Mouse (Mus musculus) layer of hippocampus, postnatal 10 days (tissue): ENCODE data around the gene Arhgef15. TPM values are rescaled to one million over a fixed set of nuclear protein-coding genes. Genes with fewer than 3 reads are reported as not detected.
"Not testable (repeated sequence)": the region's sequence is repeated elsewhere in the genome, so short reads cannot be mapped to it uniquely, and the experiment has no call there.

Source experiments
- DNase-seq, 2 experiments: peaks; one replicate each; pipeline ENCODE4 v3.0.0; 2021; ENCODE audit warnings: low spot score in 2 of 2
- long read RNA-seq: library from polyadenylated mRNA; stranded (forward); transcript quantifications from one replicate; pipeline ENCODE4 v2.0.0, GENCODE M21; 2023
- total RNA-seq, 2 experiments: library from RNA; stranded (reverse); gene quantifications; 2 replicates each; pipeline ENCODE4 v1.2.3; 2021

Gene Arhgef15
- 10 to 100 TPM; 12.2 to 17.4 TPM for total RNA-seq
- long read RNA-seq, full-length matches to known transcripts: 1 of 18 reads
- long read RNA-seq, partial matches to known transcripts: 8 of 18 reads
- long read RNA-seq, other reads (novel, unspliced or antisense): 9 of 18 reads

DNA sequence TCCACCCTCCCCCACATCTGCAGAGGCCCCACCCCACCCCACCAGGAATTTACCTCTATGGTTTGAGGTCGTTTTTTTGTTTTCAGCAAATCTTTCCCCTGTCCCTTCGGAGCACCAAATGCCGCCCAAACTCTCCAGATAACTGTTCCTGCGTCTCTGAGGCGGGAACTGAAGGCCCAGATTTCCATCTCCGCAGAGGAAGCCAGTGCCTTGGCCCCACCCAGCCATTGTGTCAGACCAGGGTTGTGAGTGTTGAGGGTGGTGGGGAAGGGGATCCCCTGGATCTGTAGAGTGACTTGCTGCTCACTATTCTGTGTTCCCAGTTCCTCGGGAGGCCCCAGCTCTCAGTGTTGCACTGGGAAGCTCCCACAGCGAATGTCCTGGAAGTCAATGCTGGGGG lies at the start of gene Arhgef15:
Arhgef15 (minus strand) TSS at position 173 of the 400 bp plus-strand sequence.
- no peak for DNase-seq

DNA sequence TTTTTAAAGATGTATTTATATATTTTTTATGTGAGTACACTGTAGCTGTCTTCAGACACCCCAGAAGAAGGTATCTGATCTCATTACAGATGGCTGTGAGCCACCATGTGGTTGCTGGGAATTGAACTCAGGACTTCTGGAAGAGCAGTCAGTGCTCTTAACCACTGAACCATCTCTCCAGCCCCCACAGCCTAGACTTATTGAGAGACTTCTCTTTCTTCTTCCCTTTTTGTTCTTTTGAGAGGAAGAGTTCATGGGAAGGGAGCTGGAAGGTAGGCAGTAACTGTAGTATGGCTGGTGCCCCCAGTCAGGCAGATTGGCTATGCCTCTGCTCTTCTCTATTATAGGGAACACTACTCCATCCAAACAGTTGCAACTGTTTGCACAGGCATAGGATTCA lies 49.3 kb upstream of the Arhgef15 start:
- DNase-seq: not testable (repeated sequence)

DNA sequence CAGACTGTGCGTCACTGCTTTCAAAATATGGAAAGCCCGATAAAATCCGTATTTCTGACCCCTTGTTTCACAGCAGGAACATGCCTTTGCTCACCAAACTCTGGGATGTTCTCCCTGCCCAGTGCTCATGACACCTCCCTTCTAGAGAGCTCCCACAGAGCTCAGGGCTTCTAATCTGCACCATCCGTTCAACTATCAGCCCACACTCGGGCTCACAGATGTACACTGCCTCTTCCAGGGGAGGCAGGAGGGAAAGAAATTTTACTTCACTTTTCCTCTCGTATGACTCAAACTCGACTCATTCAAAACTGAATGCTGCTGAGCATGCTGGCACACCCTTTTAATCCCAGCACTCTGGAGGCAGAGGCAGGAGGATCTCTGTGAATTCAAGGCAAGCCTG lies 47.9 kb upstream of the Arhgef15 start:
- DNase-seq: no peak

DNA sequence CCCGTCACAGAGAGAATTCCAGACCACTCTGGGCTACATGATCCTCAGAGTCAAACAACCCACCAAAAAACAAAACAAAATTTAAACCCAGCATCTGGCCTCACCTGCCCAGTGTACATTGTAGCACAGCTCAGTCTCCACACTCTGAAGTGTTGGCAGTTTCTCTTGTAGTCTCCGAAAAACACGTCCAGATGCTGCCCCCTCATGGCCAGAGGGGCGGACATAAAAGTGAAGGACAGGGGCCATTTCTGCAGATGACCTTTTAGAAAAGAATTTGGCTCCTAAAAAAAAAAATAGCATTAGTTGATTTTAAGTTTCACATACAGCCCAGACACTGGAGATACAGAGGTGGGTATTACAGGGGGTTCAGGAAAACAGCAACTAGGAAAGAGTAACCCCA lies 46.3 kb upstream of the Arhgef15 start:
- no peak for DNase-seq

DNA sequence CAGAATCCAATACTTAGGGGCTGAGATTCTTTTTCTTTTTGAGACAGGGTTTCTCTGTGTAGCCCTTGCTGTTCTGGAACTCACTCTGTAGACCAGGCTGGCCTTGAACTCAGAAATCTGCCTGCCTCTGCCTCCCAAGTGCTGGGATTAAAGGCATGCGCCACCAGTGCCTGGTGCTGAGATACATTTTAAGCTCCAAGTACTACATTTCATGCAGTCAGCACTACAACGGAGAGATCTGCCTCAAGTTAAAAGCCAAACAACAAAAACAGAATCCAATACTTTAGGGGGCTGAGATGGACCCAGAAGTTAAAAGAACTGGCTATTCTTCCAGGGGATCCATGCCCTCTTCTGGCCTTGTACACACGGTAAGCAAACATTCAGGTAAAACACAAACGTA lies 45.5 kb upstream of the Arhgef15 start:
- not testable (repeated sequence) for DNase-seq

DNA sequence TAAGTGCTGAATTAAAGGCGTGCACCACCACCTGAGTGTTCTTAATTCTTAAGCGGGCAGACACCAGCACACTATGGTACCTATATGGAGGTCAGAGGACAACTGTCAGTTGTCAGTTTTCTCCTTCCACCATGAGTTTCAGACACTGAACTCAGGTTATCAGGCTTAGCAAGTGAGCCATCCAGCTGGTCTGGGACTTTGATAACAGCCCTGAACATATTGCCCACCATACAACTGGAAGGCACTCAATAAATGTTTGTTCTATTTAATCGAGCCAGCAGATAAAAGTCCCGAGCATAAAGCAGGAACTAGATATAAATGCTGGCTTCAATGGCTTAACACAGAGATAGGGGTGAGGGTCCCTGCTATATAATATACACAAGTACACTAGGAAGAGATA lies 39.8 kb upstream of the Arhgef15 start:
- DNase-seq: no peak

DNA sequence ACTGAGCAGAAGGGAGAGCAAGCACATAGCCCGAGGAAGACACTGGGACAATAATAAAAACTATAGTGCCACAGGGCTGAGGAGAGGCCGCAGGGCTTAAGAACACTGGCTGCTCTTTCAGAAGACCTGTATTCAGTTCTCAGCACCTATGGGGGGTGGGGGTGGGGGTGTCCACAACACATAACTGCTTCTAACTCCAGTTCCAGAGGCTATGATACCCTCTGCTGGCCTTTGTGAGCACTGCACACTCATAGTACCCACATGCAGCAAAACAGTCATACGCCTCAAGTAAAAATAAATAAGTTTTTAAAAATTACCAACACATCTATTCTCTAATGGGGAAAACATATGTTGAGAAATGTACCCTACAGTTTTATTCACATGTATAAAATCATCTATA lies 37.1 kb upstream of the Arhgef15 start:
- no peak for DNase-seq

DNA sequence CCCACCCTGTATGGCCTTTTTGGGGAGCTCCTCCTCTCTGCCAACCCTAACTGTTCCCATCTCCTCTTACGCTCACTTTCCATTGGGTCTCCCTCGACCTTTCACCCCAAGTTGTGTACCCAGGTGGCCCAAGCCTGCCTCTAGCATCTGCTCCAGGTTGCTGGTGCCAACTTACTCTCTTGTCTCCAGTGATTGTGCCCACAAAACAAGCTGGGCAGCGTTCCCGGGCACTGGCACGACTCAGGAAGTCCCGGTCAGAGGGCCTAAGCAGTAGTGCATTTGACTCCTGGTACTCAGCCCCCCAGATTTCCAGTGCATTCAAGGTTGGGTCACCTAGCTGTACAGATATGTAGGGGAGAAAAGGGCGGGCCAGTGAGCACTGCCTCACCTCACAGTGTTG lies 35.8 kb upstream of the Arhgef15 start:
- peak in 1 of 2 experiments; percentile 41 for DNase-seq

DNA sequence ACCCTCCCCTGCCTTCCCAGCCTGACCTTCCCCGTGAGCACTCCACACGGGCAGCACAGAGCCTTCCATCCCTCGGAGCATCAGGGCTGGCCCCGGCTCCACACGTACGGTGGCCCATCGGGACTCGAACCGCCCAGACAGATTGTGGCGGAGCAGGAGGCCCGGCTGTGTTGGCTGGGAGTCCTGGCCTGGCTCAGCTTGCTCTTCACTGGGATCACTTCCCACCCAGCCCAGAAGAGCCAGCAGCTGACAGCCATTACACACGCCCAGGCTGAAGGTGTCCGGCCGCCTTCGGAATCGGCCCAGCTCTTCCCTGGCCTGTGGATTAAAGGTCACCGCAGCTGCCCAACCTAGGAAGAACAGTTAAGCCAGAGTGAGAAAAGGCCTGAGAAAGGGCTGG lies 31.1 kb upstream of the Arhgef15 start:
- peak in 1 of 2 experiments; percentile 37 for DNase-seq

DNA sequence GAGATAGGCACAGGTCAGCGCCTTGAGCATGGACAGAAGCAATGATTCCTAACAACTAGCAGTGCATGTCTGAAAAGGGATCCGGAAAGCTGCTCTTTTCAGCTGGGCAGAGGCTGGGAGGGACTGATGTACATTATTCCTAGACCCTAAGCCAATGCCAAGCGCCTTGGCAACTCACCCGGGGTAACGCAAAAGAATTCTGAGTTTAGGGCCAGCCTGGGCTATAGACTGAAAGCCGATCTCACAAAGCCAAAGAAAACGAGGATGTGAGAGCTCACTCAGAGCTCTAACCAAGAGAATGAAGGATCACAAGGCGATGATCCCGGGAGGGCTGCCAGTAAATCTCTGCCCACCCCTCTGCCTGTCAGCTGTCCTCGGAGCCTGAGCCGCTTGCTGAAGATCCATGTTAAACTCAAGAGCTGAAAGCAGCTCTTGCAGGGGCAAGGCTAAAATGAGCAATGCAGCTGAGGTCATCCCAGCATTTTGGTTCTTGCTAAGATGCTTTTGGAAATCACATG lies 30.1 kb upstream of the Arhgef15 start:
- no peak for DNase-seq

DNA sequence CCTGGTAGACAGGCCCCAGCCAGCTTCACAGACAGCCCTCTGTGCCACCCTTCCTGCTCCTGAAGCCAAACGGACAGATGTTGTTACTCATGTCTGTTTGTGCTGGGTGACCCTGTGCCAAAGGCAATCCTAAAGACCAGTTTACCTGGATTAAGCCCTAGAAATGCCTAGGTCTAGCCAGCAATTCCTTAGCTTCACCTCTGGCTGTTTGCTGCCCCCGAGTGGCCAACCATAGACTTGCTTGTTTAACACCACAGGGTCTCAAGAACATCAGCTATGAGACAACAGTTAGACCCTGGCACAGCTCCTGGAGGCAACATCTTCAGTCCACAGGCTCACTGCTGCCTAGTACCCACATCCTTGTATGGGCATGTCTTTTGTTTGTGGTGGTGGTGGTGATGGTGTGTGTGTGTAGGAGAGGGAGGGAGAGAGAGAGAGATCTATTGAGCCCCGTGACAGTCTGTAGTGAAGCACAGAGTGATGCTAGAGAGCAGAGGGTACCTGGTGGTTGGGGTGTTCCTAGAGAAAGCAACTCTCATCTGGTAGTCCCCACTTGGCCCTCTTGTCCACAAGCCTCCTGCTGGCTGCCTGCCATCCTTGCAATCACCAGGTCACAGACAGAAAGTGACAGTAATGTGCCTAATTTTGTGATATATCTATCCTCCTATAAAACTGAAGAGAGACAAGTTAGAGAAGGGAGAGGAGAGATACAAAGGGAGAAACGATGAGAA lies 25.5 kb upstream of the Arhgef15 start:
- DNase-seq: peak; percentile 75 to 82

DNA sequence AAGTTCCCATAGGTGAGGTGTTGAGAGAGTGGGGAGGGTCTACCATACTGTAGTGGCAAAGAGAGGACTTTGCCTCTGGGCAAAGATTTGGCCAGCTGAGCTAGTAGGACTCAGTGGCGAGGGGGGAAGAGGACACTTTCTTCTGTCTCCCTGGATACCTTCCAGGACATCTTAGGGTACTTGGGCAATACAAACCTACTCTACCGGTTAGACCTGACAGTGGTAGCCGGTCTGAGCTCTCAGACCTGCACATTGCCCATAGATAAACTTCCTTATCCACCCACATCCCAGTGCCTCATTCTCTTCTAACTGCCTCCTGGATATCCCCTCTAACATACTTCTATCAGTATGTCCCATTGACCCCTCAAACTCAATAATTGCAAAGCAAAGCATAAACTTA lies 23.6 kb upstream of the Arhgef15 start:
- no peak for DNase-seq

DNA sequence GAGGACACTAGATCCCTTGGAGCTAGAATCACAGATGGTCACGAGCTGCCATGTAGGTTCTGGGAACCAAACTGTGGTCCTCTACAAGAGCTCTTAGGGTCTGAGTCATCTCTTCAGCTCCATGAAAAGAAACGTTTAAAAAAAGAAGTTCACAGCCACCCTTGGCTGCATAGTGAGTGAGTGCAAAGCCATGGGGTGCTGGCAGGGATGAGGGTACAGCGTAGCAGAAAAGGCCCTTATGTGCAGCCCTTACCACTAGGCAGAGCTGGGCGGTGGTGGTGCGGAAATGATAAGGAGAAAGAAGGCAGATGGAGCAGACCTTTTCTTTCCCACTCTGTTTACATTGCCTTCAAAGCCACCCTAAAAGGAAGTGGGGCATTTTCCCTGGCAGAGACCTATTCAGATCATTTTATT lies 22.0 kb upstream of the Arhgef15 start:
- no peak for DNase-seq

DNA sequence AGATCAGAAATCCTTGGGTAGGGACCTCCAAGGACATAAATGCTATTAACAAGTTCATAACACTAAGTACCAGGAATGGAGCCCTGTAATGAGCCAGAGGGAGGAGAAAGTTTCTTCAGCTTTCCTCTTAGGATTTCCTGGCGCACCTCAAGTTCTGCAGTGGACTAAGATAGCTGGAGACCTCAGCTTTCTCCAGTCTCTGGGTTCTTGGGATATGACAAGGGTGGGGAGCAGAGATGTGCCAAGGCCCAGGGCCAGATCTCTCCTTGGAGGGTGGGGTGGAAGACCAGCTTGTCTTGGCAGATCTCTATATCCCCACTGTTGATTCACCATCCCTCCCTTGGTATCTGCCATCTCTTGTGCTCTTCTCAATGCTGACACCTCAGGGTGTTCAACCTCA lies 18.3 kb upstream of the Arhgef15 start:
- DNase-seq: no peak

DNA sequence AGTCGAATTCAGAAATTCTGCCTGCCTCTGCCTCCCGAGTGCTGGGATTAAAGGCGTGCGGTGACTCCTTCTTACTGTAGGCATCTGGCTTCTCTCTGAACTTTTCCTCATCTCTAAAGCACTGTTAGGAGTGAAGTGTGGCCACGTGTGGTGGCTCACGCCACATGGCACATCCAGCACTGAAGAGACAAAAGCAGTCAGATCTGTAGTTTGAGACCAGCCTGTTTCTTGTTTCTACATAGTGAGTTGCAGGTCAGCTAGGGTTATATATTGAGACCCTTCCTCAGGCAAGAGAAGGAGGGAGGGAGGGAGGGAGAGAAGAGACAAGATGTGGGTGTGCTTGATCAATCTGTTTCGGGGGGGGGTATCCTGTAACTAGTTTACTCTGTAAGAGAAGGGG lies 17.8 kb upstream of the Arhgef15 start, which contains the start of gene Rangrf:
Rangrf (minus strand) TSS at position 101 of the 400 bp plus-strand sequence.
- no peak for DNase-seq

DNA sequence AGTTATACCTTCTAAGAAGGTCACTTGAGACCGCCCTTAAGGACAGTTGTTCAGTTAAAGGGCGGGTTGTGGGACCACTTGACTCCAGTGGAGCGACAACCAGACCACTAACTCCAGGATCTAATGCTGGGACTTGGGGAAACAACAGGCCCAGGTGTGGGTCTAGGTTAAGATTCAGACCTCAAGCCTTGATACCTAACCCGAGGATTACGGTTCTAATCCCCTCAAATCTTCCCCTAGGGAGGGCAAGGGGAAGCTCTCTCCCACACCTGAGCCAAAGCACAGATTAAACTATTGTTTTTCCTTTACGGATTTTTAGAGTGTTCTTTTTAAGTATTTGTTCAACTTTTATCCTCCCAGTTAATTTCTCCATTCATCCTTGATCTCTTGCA lies 16.8 kb upstream of the Arhgef15 start:
- no peak for DNase-seq

DNA sequence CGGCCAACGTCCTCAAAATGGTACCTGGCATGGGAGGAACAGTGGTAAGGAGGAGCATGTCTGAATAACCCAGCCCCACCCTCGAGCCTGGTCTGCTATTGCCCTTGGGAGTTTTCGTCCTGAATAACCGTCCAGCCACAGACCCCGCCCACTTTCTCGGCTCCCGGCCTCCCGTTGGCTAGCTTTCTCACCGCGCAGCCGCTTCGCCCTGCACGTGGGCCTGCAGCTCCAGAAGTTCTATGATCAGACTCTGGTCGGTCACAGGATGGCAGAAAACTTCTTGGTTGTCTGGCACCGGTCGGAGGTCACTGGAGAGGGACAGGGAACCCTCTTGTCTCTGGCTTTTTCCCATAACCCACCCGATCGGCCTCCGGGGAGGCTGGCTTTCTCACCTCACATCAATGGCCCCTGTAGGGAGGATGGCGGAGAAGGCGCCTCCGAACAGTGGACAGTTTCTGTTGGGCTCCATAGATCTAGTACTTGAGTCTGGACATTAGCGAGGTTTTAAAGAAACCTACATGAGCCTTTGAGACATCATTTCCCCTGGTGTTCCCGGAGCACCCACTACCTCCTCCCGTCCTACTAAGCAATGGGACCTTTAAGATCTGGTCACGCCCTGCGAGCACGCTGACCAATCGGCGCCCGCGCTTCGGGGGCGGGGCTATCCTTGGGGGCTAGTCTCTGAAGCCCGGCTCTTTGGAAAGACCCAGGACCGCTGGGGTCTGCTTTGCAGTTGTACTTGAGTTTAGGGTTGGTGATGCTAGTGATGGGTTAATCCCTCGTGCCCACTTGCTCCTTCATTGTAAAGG lies 16.2 kb upstream of the Arhgef15 start:
- DNase-seq: peak; percentile 79 to 85

DNA sequence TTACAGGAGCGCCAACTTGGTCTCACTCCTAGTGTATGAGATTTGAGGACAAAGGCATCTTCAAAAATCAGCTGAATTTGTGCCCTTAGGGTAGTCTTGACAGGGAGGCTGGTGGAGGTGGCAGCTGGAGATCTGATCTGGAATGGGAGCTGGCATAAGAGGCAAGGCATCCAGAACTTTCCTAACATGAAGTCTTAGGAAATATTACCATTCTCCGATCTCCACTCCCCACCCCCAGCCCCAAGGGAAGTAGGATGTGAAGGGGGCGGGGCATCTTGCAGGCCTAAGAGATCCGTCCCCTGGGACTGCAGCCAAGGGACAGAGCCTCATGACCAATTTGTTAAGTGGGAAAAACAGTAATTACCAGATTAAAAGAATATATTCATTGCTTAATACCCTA lies 13.0 kb upstream of the Arhgef15 start:
- DNase-seq: no peak

DNA sequence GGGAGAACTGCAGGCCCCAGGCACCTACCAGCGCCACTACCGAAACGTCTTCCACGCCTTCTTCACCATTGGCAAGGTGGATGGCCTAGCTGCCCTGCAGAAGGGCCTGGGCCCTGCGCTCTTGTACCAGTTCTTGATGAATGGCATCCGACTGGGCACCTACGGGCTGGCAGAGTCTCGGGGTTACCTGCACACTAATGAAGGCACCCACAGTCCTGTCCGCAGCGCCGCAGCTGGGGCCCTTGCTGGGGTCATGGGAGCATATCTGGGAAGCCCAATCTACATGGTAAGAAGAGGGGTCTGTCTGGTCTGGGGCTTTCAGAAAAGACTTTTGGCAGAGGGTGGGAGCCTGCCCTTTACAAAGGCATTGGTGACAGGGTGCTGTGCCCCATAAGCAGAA lies 11.5 kb upstream of the Arhgef15 start:
- no peak for DNase-seq

DNA sequence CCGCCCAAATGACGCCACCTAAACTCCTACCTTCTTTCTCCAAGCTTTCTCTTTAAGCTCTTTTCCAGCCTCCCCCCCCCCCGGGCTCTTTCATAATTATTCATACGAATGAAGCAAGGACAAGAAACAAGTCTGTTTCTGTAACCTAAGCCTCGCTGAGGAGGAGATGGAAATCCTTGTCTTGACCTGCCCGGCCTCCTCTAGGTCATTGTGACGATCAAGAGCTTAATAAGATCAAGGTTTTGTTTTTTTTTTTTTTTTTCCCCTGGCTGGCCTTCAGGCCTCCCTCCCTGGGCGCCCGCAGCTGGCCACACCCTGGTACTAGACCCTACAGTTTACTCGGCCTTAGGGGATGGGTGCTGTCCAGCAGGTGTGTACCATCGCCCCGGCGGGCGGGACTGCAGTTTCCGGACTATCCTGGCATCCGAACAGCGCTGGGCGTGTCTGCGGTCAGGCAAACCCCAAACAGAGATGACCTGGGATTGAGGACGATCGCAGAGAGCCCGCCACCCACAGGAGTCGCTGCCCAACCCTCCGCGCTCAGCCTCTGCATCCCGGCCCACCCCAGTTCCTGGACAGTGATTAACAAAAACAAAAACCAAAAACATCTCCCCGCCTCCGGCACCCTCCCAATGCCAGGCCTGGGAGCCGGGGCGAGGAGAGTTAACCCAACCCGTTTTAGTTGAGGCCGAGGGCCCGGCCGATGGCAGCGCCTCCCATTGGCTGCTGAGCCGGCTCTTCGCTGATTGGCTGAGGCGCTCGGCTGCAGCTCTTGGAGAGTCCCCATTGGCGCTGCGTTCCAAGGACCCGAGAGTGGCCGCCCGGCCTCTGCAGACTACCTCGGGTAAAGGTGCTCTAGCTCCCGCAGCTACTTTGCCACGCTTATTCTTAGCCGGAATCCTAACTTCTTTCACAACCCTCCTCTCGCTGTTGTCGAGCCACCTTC lies 10.3 kb upstream of the Arhgef15 start, which contains the start of gene Slc25a35:
Slc25a35 (plus strand) TSS at position 795 of the 946 bp plus-strand sequence.
- peak; percentile 84 to 92 for DNase-seq

DNA sequence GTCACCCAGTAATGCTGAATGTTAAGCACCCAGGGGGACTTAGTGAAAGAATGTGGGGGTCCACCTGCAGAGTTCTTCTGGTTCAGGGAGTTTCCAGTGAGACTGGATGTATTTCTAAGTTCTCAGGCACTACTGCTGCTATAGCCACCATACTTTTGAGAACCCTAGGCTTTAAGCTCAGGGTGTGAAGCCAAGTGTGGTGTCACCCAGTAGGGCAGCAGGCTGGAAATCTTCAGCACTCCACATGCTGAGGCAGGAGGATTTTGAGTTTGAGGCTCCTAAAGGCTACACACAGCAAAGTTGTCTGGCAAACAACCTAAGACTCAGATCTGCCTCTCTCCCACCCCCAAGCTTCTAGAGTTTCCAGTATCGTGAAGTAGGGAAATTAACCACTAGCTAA lies 9.3 kb upstream of the Arhgef15 start:
- no peak for DNase-seq
